Mouse (Mus musculus) limb, embryonic 12.5 days (tissue): ENCODE measurements around the gene Hs3st6. TPM values are rescaled to one million over a fixed set of nuclear protein-coding genes. Genes with fewer than 3 reads are reported as not detected.
A peak's percentile ranks its signal among the peaks of the same experiment; 100 is the strongest.
"Not testable (repeated sequence)": the region's sequence is repeated elsewhere in the genome, so short reads cannot be mapped to it uniquely, and the experiment has no call there.

ENCODE experiments used
- ATAC-seq: fragments of 200-750 bp; cut with Nextera tagmentation; 2 replicates; pipeline ENCODE4 v1.8.0; 2017; ENCODE audit warnings: low read depth, moderate TSS enrichment; ENCODE audit not compliant: insufficient number of reproducible peaks, insufficient read depth, low FRiP score, low TSS enrichment
- H3K27ac ChIP-seq: fragments of 300-500 bp; sonication (generic); 2 replicates; pipeline ENCODE4 v1.5.1; 2016; ENCODE audit warnings: mild to moderate bottlenecking, moderate library complexity
- H3K27me3 ChIP-seq: fragments of 300-500 bp; sonication (generic); 2 replicates; pipeline ENCODE4 v1.6.1; 2016; ENCODE audit warnings: mild to moderate bottlenecking, moderate library complexity
- H3K36me3 ChIP-seq: fragments of 300-500 bp; sonication (generic); 2 replicates; pipeline ENCODE4 v1.6.1; 2016; ENCODE audit warnings: mild to moderate bottlenecking, moderate library complexity
- H3K4me1 ChIP-seq: fragments of 300-500 bp; sonication (generic); replicated peaks from 2 replicates; pipeline ENCODE4 v1.6.1; 2016
- H3K4me2 ChIP-seq: fragments of 300-500 bp; sonication (generic); 2 replicates; pipeline ENCODE4 v1.6.1; 2016; ENCODE audit warnings: mild to moderate bottlenecking, moderate library complexity
- H3K4me3 ChIP-seq: fragments of 300-500 bp; sonication (generic); replicated peaks from 2 replicates; pipeline ENCODE4 v1.5.1; 2016; ENCODE audit warnings: mild to moderate bottlenecking
- H3K9ac ChIP-seq: fragments of 300-500 bp; sonication (generic); replicated peaks from 2 replicates; pipeline ENCODE4 v1.6.1; 2016; ENCODE audit warnings: mild to moderate bottlenecking, moderate library complexity
- H3K9me3 ChIP-seq: fragments of 300-500 bp; sonication (generic); 2 replicates; pipeline ENCODE4 v1.6.1; 2016; ENCODE audit warnings: mild to moderate bottlenecking, moderate library complexity
- WGBS: fragments of 180-500 bp; shearing (Covaris S2); methylation state at CpG from one replicate; pipeline ENCODE4 v1.1.7; 2016; 5-methylcytosine and 5-hydroxymethylcytosine counted together
- polyA plus RNA-seq: library from polyadenylated mRNA; unstranded; fragments of >200 nt; fragmentation: Nextera tagmentation; extraction: Ambion mirVana; gene quantifications from 2 replicates; pipeline ENCODE4 v1.2.1, GENCODE M21; 2016

The Hs3st6 gene
- 2.7 and 4.0 TPM in 2 replicates for polyA plus RNA-seq

DNA sequence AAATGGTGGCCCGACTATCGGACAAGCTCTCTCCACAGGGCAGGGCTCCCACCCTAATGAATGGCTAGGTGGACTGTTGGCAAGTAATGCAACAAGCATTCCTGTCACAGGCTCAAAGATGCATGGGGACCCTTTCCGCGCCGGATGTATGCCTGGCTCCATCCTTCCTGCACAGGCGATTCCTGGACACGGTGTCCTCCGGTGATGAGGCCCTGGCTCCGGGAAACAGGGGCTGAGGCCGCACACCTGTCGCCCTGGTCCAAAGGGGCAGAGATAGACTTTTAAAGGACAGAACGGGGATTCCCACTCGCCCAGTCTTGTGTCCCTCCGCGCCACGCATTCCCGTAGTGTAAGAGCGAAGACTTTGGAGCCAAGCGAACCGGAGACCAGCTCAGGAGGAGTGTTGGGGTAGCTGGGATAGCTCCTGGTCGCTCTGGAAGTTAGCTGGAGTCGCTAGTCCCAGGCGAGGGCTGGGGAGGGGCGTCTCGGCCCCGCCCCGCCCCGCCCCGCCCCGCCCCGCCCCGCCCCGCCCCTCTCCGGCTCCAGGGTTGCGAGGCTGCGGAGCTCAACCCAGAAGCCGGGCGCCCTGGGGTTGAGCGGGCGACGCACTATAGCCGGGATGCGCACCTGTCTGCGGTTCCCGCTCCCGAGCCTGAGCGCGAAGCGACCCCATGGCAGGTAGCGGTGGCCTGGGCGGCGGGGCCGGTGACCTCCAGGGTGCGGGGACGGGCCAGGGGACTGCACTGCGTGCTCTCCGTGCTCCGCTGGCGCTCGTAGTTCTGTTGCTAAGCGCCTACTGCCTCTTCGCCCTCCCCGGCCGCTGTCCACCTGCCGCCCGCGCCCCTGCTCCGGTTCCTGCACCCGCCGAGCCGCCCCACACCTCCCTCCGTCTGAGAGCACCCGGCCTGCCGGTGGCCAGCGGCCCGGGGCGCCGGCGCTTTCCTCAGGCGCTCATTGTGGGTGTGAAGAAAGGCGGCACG is at the start of gene Hs3st6:
Hs3st6 (plus strand) TSS at position 574 of the 980 bp plus-strand sequence.
- under 1% methylated on average over 73 of the region's 82 CpGs for WGBS
- peak within 1 kb of the TSS; percentile 57 for H3K4me3 ChIP-seq
- peak within 1 kb of the TSS; percentile 50 for H3K9ac ChIP-seq
- H3K27ac ChIP-seq = no peak within 1 kb of the TSS
- H3K4me1 ChIP-seq = peaks cover 20% of the 10 kb centered on the region
- no peaks in the 10 kb centered on the region for H3K9me3 ChIP-seq
- peaks cover 67% of the 10 kb centered on the region for H3K27me3 ChIP-seq
- ATAC-seq = peak; percentile 73
- H3K4me2 ChIP-seq = peak within 1 kb of the TSS; percentile 98
- H3K36me3 ChIP-seq = no peaks in the 10 kb centered on the region

GRCm38 (mm10) chr17:24705821-24706220 is 47.0 kb upstream of the Hs3st6 start:
- 93% methylated on average over 3 of the region's 3 CpGs for WGBS
- Histone ChIP-seq H3K4me1 (peaks cover 14% of the 10 kb centered on the region; the same call in 1 of the 2 replicates), H3K27ac (no peak overlapping the region), H3K36me3 (peaks cover 46% of the 10 kb centered on the region), H3K9ac (no peak overlapping the region), H3K9me3 (no peaks in the 10 kb centered on the region), H3K4me3 (no peak overlapping the region), H3K27me3 (no peaks in the 10 kb centered on the region), H3K4me2 (no peak overlapping the region; the same call in 1 of the 2 replicates)
- ATAC-seq = no peak

- peak within 1 kb of the TSS; percentile 73 for H3K9ac ChIP-seq
- H3K36me3 ChIP-seq = peaks cover 32% of the 10 kb centered on the region
- H3K27me3 ChIP-seq = no peaks in the 10 kb centered on the region
- H3K9me3 ChIP-seq = no peaks in the 10 kb centered on the region
- H3K4me2 ChIP-seq = peak within 1 kb of the TSS; percentile 85
- 4% methylated on average over 32 of the region's 32 CpGs for WGBS
- H3K4me3 ChIP-seq = peak within 1 kb of the TSS; percentile 85
- H3K4me1 ChIP-seq = peaks cover 14% of the 10 kb centered on the region; the same call in 1 of the 2 replicates
- H3K27ac ChIP-seq = peak within 1 kb of the TSS; percentile 78
- ATAC-seq = peak; percentile 78; the same call in 1 of the 2 replicates
Observed at GRCm38 (mm10) chr17:24706982-24707800, 45.6 kb upstream of the Hs3st6 start, which contains the start of gene Tbl3. Tbl3 (minus strand) TSS chr17:24707660.

DNA sequence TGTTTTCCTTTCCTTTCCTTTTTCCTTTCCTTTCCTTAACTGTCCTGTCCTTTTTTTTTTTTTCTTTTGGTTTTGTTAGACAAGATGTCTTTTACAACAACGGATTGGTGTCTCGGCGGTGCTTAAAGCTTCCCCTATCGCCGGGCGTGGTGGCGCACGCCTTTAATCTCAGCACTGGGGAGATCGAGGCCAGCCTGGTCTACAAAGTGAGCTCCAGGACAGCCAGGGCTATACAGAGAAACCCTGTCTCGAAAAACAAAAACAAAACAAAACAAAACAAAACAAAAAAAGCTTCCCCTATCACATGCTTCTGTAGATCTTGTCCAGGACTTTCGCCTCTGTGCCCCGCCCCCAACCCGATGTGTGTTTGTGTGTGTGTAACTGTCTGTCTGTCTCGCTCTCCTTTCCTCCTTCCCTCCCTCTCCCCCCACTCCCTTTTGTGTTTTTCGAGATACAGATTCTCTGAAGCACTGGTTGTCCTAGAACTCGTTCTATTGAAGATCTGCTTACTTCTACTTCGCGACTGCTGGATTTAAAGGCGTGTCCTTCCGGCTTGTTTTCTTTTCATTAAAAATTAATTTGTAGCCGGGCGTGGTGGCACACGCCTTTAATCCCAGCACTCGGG is 44.9 kb upstream of the Hs3st6 start:
- H3K4me1 ChIP-seq = peaks cover 14% of the 10 kb centered on the region; the same call in 1 of the 2 replicates
- WGBS = 6% methylated on average over 24 of the region's 24 CpGs
- H3K4me3 ChIP-seq = peak overlapping the region; percentile 85
- H3K9ac ChIP-seq = peak overlapping the region; percentile 73
- H3K9me3 ChIP-seq = no peaks in the 10 kb centered on the region
- H3K27ac ChIP-seq = peak overlapping the region; percentile 78
- H3K36me3 ChIP-seq = peaks cover 25% of the 10 kb centered on the region
- peak overlapping the region; percentile 85 for H3K4me2 ChIP-seq
- ATAC-seq = 0 out of 2 replicates have a peak, but pooled peaks have one; percentile 13
- H3K27me3 ChIP-seq = no peaks in the 10 kb centered on the region

DNA sequence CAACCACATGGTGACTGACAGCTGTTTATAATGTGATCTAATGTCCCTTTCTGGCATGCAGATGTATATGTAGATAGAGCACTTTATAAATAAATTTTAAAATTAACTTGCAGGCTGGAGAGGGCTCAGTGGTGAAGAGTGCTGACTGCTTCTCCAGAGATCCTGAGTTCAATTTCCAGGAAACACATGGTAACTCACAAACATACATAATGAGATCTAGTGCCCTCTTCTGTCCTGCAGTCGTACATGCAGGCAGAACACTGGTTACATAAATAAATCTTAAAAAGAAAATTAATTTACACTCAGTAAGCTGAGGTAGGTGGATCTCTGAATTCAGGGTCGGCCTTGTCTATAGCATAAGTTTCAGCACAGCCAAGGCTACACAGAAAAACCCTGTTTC is 44.1 kb upstream of the Hs3st6 start:
- H3K4me3 ChIP-seq = peak overlapping the region; percentile 85; the same call in 1 of the 2 replicates
- peaks cover 14% of the 10 kb centered on the region; the same call in 1 of the 2 replicates for H3K4me1 ChIP-seq
- H3K36me3 ChIP-seq = peaks cover 19% of the 10 kb centered on the region
- no peaks in the 10 kb centered on the region for H3K9me3 ChIP-seq
- H3K4me2 ChIP-seq = peak overlapping the region; percentile 85; the same call in 1 of the 2 replicates
- no peak overlapping the region for H3K27ac ChIP-seq
- 31% methylated on average over 2 of the region's 2 CpGs for WGBS
- no peak for ATAC-seq
- H3K9ac ChIP-seq = no peak overlapping the region
- no peaks in the 10 kb centered on the region for H3K27me3 ChIP-seq

GRCm38 (mm10) chr17:24715556-24715955 is 37.2 kb upstream of the Hs3st6 start:
- H3K27me3 ChIP-seq = no peaks in the 10 kb centered on the region
- no peak for ATAC-seq
- H3K9me3 ChIP-seq = no peaks in the 10 kb centered on the region
- H3K9ac ChIP-seq = no peak overlapping the region
- H3K36me3 ChIP-seq = peaks cover 35% of the 10 kb centered on the region
- no peak overlapping the region for H3K4me3 ChIP-seq
- H3K27ac ChIP-seq = no peak overlapping the region
- peaks cover 6% of the 10 kb centered on the region for H3K4me1 ChIP-seq
- WGBS = 65% methylated on average over 6 of the region's 6 CpGs
- H3K4me2 ChIP-seq = no peak overlapping the region

DNA sequence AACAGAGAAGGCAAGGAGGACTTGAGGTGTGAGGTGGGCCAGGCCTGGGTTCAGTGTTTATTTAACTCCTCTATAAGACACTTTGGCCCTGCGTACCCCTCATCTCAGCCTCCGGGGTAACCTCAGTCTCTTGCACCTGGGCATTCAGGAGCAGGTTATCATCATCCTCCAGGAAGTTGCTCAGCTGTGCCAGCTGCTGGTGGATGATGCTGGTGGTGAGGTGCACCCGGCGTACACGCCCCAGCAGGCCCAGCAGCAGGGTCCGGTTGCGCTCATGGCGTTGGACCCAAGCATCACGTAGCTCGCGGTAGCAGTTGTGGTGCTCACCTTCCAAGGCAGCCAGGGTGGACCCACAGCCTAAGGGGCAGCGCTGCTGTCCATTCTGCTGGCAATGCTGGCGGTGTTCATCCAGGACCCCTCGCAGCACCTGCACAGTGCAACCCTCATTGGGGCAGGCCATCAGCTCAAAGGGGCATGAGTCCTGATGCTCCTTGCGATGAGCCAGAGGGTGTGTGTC is 36.6 kb upstream of the Hs3st6 start:
- peaks cover 39% of the 10 kb centered on the region for H3K36me3 ChIP-seq
- WGBS = 96% methylated on average over 15 of the region's 15 CpGs
- peaks cover 9% of the 10 kb centered on the region for H3K4me1 ChIP-seq
- no peaks in the 10 kb centered on the region for H3K9me3 ChIP-seq
- H3K27ac ChIP-seq = no peak overlapping the region
- H3K4me3 ChIP-seq = no peak overlapping the region
- no peak overlapping the region for H3K9ac ChIP-seq
- H3K4me2 ChIP-seq = no peak overlapping the region
- H3K27me3 ChIP-seq = no peaks in the 10 kb centered on the region
- ATAC-seq = no peak

DNA sequence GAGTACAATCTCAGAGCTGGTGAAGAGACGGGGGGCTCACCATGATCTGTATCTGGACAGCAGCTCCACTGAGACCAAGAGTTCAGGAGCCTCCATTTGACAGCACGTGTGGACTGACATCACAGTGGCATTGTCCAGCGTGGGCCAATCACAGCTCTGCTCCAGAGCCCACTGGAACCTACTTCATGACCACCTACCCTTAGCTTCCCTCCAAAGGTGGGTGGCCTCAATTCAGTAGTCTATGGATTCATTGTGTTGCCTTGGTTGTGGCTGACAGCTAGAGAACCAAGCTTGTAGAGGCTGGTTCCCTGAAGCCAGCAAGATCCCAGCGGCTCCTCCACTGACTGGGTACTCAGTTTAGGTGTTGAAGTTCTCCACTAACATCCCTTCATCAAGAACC is 34.8 kb upstream of the Hs3st6 start, which contains the start of the genes Rnf151 and Rps2:
Rnf151 (minus strand) TSS at position 121 of the 400 bp plus-strand sequence.
Rps2 (plus strand) TSS at position 174 of the 400 bp plus-strand sequence.
- H3K9me3 ChIP-seq = no peaks in the 10 kb centered on the region
- H3K4me2 ChIP-seq = peak within 1 kb of the TSS; percentile 70
- H3K27me3 ChIP-seq = no peaks in the 10 kb centered on the region
- no peak for ATAC-seq
- peak within 1 kb of the TSS; percentile 81 for H3K4me3 ChIP-seq
- no peak within 1 kb of the TSS for H3K27ac ChIP-seq
- 86% methylated on average over 4 of the region's 4 CpGs for WGBS
- peaks cover 25% of the 10 kb centered on the region for H3K4me1 ChIP-seq
- H3K36me3 ChIP-seq = peaks cover 53% of the 10 kb centered on the region
- H3K9ac ChIP-seq = peak within 1 kb of the TSS; percentile 90

DNA sequence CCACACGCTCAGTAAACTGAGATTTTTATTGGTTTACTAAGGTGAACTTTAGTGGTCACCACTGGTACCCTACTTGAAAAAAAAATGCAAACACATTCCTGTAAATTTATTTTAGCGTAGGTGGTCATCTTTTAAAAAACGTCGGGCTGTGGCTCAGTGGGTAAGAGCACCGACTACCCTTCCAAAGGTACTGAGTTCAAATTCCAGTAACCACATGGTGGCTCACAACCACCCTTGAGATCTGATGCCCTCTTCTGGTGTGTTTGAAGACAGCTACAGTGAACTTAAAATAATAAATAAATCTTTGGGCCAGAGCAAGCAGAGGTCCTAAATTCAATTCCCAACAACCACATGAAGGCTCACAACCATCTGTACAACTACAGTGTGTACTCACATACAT is 33.9 kb upstream of the Hs3st6 start:
- H3K27me3 ChIP-seq, H3K27ac ChIP-seq, H3K9me3 ChIP-seq, ATAC-seq: not testable (repeated sequence)
- Histone ChIP-seq H3K4me3 (peak overlapping the region; percentile 81), H3K9ac (peak overlapping the region; percentile 90), H3K36me3 (peaks cover 53% of the 10 kb centered on the region), H3K4me1 (peaks cover 32% of the 10 kb centered on the region), H3K4me2 (peak overlapping the region; percentile 70)
- WGBS = 64% methylated on average over 5 of the region's 5 CpGs

DNA sequence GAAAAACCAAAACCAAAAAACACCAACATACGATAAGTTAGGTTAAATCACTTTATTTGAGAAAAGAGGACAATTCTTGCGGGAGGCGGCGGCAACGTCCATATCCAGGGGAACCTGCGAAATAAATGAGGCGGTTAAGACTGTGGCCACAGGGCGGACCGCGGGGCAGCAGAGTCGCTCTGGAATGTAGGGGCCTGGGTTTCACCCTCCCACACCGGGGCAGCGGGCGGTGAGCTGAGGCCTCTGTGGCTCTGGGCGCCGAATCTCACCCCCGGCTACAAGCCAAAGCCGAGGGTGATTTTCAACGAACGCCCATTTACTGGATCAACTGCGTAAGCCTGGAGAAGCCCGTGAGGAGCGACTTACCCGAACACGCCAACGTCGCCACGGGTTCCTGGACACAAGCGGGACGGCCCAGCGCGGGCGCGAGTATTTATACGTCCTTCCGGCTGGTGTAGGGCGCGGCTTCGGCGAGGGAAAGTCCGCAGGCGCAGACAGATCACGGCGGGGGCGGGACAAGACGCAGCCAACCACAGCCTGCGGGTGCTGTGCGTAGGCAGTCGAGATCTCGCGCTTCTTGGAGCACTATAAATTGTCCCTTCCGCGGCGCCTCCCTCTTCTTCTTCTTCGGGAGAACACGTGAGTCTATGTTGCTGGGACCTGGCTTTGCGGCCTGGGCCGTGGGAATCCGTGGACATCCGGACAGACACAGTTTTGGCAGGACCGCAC is 33.1 kb upstream of the Hs3st6 start:
- Histone ChIP-seq H3K27ac (peak overlapping the region; percentile 93), H3K36me3 (peaks cover 53% of the 10 kb centered on the region), H3K4me3 (peak overlapping the region; percentile 81), H3K9me3 (no peaks in the 10 kb centered on the region), H3K27me3 (no peaks in the 10 kb centered on the region), H3K9ac (peak overlapping the region; percentile 90), H3K4me2 (peak overlapping the region; percentile 82), H3K4me1 (peaks cover 32% of the 10 kb centered on the region)
- peak; percentile 97 for ATAC-seq
- under 1% methylated on average over 61 of the region's 61 CpGs for WGBS
